Mouse (Mus musculus) WW6 (cell line): Measurements from ENCODE around the gene Best1.

Experiments used
- DNase-seq: peaks from one replicate; pipeline ENCODE4 v3.0.0-alpha.2; 2013; ENCODE audit warnings: low read depth, low spot score

Gene Best1

GRCm38 (mm10) chr19:9960769-9961168 is 40.7 kb downstream of the Best1 start:
- DNase-seq = no peak

DNA sequence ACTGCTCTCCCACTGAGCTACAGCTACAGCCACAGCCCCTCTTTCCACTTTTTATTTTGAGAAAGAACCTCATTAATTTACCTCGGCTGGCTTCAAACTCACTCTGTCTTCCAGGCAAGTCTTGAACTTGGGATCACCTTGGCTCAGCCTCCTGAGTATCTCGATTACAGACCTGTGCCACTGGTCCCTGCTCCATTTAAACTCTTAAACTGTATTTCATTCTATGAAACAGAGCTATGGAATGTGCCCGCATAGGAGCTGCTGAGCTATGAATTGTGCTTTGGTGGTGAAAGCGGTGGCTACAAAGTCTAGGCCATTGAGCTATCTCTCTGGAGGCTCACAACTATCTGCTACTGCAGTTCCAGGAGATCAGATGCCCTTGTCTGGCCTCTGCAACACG is 43.5 kb downstream of the Best1 start:
- DNase-seq = no peak

GRCm38 (mm10) chr19:9956624-9957388 is 44.6 kb downstream of the Best1 start:
- no peak for DNase-seq

GRCm38 (mm10) chr19:9955438-9955837 is 46.0 kb downstream of the Best1 start:
- DNase-seq = no peak

DNA sequence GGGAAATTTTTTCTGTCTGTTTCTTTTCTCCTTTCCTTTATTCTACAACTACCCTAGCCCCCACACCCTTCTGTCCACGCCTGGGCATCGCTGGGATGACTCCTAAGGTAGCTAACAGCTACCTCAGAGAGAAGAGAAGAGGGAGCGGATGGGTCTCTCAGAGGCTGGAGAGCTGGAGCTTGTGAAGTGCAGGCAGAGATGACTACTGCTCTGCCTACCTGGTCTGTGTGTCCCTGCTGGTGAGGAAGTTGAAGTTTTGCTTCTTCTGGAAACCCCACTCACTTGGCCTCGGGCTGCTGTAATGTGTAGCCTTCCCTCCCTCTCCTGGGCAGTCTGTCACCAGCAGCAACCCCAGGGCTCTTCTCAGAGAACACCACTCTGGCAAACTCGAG is 46.6 kb downstream of the Best1 start:
- no peak for DNase-seq

- DNase-seq = no peak
Measured at GRCm38 (mm10) chr19:9954055-9954810, 47.2 kb downstream of the Best1 start.

- DNase-seq = no peak
Measured at GRCm38 (mm10) chr19:9952912-9953311, 48.5 kb downstream of the Best1 start.

- DNase-seq = no peak
Measured at GRCm38 (mm10) chr19:9952390-9952789, 49.0 kb downstream of the Best1 start.

GRCm38 (mm10) chr19:9946986-9947385 is 54.4 kb downstream of the Best1 start:
- DNase-seq = no peak

DNA sequence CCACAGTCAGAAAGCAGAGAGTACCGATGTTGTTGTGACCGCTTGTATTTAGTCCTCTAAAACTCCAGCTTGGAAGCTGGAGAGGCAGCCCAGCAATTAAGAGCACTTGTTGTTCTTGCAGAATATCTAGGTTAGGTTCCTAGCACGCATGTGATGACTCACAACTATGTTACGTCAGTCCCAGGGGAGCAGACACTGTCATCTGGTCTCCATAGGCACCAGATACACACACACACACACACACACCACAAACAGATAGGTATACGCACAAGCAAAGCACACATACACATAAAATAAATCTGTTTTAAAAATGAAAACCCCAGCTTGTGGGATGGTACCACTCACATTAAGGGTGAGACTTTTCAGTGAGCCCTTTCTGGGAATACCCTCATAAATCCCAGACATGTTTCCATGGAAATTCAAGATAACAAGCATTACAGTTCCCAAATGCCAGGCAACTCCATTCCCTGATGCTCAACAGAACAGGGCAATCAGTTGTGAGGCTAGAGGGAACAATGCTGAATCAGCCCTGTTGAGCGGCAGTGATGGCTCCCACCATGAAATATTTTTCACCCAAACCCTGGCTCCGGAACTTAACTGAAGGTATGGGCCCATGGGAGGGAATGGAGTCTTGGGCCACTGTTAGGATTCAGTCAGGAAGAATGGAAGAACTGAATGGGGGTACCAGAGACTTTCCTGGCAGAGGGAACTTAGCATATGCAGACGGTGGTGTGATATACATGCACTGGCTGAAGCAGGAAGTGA is 55.5 kb downstream of the Best1 start:
- DNase-seq = no peak

DNA sequence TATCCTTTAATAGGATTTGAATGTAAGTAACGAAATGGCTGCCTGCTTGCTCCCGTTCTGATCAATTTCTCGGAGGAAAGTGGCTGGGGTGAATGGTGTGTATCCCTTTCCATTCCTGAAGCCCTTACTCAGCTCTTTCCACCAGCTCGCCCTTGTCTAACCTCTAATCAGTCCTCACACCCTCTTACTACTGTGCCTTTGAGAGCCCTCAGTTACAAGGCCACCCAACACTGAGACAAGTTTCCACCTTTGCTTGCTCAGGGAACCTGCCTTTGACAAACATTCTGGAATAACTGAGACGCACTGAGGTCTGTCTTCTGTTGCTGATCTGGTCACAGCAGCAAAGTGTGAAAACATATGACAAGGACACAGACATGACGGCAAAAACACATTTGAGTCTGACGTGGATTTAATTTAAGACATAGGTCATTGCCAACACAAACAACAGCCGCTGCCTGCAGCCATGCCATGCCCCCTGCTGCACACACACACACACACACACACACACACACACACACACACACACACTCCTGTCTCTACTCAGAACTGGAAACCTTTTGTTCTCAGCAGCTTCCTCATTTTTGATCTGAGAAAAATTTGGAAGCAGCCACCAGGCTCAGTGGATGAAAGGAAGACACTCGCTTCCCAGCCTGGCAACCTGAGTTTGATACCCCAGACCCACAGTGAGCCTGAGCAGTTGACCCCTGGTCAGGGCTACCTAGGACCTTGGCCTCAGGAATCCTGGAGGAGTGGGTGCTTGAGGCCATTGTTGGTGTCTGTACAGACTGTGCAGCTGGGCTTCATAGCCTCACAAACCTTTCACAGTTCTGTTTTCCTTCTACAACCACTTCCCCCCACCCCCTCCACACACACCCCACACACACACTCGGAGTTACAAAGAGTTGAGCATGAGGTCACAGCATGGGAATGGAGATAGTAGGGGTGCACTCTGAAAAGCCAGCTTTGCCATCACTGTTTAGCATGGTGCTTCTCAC is 58.6 kb downstream of the Best1 start:
- DNase-seq = no peak

DNA sequence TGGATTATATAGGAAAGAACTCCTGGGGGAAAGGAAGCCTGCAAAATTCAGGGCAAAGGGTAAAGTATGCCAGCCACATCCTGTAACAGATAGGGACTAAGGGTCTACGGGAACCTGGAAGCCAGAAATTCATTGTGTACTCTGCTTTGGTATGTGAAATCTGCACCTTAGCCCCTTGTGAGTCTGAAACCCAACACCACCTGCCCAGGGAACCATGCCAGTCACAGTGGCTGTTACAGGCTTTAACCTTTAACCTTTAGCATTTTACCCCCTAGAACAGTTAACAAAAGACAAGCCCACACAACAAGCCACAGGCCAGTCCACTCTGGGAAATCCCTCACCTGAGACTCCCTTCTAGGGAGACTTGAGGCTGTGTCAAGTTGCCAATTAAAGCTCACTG is 59.6 kb downstream of the Best1 start:
- DNase-seq = no peak

- no peak for DNase-seq
Measured at GRCm38 (mm10) chr19:9940903-9941302, 60.5 kb downstream of the Best1 start.

- DNase-seq = no peak
Measured at GRCm38 (mm10) chr19:9939841-9940240, 61.6 kb downstream of the Best1 start.

- DNase-seq = no peak
Measured at GRCm38 (mm10) chr19:9938824-9939303, 62.6 kb downstream of the Best1 start.

DNA sequence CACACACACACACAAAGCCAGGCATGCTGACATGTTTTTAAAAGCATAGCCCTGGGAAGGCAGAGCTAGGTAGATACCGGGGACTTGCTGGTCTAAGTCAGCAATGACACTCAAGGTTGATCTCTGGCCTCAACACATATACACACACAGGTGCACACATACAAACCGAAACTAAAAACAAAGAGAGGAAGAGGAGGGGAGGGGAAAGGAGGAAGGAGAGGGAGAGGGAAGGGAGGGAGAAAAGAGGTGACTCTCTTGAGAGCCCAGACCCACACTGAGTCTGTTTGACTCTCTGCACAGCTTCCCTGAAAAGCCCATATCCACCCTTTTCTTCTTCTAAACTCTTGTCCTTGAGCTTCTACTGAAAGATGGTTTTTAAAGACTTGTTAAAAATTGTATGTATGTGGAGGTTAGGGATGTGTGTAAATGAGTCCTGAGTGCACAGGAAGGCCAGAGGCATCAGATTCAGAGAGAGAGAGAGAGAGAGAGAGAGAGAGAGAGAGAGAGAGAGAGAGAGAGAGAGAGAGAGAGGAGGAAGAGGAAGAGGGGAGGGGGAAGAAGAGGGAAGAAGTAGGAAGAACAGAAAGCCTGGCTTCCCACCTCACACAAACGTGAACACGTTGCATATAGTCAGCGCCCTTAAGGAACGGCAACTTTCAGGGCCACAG is 63.1 kb downstream of the Best1 start:
- DNase-seq = no peak

GRCm38 (mm10) chr19:9937428-9937827 is 64.0 kb downstream of the Best1 start:
- no peak for DNase-seq

DNA sequence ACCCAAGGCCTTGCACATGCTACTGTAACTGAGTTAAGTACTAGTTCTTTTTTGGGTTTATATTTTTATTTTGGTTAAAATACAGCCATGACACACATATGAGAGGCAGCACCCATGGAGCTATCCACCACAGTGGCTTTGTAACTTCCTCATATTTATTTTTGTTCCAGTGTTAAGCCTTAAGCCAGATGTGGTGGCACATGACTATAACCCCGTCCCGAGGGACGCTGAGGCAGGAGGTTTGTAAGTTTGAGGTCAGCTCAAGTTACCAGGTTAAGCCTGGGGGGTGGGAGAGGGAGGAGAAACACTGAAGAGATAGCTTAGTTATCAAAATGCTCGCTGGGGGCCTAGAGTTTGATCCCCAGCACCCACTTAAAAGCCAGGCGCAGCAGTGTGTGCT is 64.9 kb downstream of the Best1 start:
- DNase-seq = no peak
